Mouse (Mus musculus): Measurements from ENCODE around the gene Rsg1.

Rsg1 gene

DNA sequence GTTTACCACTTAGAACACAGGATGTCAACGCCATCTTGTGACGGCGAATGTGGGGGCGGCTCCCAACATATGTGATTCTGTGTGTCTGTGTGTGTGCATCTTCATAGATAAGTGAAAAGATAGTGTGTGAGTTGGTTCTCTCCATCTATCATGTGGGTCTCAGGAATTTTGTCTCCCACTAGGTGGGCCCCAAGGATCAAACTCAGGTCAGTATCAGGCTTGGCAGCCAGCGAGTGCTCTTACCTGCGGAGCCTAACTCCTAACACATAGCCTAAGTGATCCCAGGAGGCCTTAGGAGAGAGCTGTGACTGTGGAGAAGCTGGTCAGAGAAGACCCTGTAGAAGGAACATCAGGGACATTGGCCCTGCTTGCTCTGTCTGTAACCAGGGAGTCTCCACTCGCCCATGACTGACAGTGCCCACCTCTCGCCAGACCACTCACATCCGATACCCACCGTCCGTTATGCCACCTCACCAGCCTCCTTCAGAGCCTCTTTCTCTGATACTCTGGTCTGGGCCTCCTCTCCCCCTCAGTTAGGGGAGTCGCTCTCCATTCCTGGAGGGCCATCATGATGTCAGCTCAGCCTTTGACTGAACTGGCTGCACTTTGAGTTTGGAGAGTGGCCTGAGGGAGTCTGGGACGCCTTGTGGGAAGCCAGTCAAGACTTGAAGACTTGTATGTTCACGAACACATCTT is 3.1 kb upstream of the Rsg1 start:
- no peak for DNase-seq (ENCODE audit: extremely low read depth, insufficient read length, low spot score)

GRCm38 (mm10) chr4:141211646-141212045 is 2.1 kb upstream of the Rsg1 start:
- no peak for DNase-seq (ENCODE audit: extremely low read depth, insufficient read length, low spot score)

DNA sequence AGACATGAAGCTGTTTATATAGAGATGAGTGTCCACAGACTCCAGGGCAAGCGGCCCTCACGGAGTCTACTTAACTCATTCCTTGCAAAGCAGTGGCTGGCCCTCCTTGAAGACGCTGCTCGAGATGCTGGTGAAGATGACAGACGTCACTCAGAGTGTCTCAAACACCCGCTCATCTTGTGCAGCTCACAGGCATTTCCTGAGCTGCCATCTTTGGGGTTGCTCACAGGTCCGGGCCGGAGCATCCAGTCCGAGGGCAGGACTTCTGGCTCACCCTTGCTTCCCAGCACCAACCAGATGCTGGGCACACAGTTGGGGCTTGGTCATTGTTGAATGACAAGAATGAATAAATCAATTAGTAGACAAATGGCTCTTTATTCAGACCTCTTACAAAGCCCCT is 864 bp upstream of the Rsg1 start:
- DNase-seq (ENCODE audit: extremely low read depth, insufficient read length, low spot score): no peak

GRCm38 (mm10) chr4:141213342-141213741 is 414 bp upstream of the Rsg1 start:
- peak; percentile 34 for DNase-seq (ENCODE audit: extremely low read depth, insufficient read length, low spot score)

GRCm38 (mm10) chr4:141214337-141214851 is 638 bp downstream of the Rsg1 start:
- peak; percentile 46 for DNase-seq (ENCODE audit: extremely low read depth, insufficient read length, low spot score)

GRCm38 (mm10) chr4:141219583-141220213 is 5.9 kb downstream of the Rsg1 start:
- DNase-seq (ENCODE audit: extremely low read depth, insufficient read length, low spot score): no peak

- no peak for DNase-seq (ENCODE audit: extremely low read depth, insufficient read length, low spot score)
These were observed 8.1 kb downstream of the Rsg1 start for GRCm38 (mm10) chr4:141221848-141222247.

DNA sequence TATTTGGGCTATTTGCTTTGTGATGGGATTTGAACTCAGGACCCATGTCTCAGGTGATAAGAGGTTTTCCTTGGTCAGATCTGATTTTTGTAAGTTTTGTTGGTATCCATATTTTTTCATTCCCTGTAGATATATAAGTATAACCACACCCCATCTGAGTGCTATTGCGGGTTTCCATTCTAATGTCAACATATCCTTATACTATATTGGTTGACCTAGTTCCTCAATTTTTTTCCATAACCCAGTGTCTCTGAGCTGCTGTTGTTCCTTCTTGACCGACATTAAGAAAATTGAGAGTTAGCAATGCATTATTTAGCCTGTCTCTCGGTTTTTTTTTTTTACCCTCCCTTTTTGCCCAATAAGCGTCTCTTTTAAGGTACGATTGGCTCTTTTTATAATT is 9.0 kb downstream of the Rsg1 start:
- no peak for DNase-seq (ENCODE audit: extremely low read depth, insufficient read length, low spot score)

DNA sequence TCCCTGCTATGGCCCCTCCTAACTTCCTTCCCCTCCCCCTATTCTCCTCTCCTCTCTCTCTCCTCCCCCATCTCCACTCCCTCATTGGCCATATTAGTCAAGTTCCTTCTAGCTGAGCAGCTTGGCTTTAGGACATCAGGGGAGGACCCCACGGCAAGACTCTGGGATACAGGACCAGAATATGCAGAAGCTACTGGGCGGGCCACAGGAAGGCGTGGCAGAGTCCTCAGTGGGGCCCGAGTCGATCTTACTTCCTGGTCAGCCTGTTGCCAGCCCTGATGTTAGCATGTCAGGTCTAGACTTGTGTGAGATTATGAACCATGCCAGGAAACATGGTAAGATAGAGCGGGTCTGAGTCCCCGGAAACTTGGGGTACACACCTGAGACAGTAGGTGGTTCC is 14.9 kb downstream of the Rsg1 start:
- no peak for DNase-seq (ENCODE audit: extremely low read depth, insufficient read length, low spot score)

DNA sequence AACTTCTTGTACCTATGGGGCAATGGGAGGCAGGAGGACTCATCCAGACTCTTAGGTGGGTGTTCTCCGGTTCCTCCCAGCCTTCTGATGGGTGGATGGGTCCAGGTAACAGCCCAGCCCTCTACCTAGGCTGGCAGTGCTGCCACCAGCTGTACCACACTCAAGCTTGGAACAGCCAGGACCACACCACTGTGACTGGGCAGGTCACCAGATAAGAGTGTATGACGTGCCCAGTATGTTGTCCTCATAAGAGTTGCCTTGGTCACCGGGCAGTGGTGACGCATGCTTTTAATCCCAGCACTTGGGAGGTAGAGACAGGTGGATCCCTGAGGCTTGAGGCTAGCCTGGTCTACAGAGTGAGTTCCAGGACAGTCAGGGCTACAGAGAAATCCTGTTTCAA is 19.4 kb downstream of the Rsg1 start:
- no peak for DNase-seq (ENCODE audit: extremely low read depth, insufficient read length, low spot score)

DNA sequence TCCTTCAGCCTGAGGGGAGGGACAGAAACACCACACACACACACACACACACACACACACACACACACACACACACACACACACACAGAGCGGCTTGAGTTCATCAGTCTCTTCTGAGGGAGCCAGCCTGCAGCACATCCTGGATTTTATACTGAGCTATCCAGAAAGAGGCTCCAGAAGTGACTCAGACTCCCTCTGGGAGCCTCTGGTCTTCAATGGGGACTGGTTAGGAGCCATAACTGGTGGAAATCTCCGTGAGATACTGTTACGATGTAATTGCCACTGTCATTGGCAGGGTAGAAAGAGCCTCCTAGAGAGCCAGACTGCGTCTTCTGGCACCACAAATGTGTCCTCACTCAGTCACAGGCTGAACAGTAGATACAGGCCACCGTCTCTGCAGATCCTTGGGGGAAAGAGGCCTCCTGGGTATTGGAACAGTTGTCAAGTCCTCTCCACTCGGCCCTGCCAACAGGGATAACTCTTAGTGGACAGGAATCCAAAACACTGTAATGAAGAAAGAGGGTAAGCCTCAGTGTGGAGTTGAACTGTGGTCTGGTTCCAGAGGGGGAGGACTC is 21.9 kb downstream of the Rsg1 start:
- no peak for DNase-seq (ENCODE audit: extremely low read depth, insufficient read length, low spot score)

- no peak for DNase-seq (ENCODE audit: extremely low read depth, insufficient read length, low spot score)
These were observed 23.1 kb downstream of the Rsg1 start for GRCm38 (mm10) chr4:141236856-141237255.

DNA sequence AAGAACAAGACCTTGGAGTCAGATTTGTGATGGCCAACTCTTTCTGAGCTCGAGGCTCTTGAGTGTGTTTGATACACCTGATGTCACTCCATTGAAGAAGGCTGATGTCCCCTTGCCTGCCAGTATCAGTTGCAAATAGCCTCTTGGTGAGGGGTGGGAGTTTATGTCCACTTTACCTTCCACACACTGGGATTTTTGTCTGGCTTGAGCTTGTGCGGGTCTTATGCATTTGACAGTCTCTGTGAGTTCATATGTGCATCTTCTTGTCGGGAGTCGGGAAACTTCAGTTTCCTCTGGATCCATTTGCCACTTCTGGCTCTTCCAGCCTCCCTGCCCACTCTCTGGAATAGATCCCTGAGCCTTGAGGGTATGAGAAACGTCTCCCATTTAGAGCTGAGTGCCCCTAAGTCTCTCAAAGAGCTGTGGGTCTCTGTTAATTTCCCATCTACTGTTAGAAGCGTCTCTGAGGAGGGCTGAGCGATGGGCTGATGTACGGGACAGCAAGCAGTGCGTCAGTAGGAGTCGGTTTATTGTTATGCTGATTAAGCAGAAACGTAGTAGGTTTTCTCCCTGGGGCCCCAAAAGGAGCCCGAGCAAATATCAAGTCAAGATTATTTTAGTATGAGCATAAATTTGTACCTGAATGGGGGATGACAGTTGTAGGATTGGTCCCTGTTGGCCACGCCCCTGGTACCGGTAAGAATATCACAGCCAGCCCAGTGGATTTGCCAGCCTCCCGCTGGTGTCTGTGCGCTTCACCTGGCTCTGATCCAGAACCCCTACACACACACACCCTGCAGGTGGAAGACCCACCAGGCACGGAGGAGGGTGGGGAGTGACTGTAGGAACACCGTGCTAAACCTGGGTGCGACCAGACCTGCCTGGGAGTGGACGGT is 25.0 kb downstream of the Rsg1 start:
- no peak for DNase-seq (ENCODE audit: extremely low read depth, insufficient read length, low spot score)

DNA sequence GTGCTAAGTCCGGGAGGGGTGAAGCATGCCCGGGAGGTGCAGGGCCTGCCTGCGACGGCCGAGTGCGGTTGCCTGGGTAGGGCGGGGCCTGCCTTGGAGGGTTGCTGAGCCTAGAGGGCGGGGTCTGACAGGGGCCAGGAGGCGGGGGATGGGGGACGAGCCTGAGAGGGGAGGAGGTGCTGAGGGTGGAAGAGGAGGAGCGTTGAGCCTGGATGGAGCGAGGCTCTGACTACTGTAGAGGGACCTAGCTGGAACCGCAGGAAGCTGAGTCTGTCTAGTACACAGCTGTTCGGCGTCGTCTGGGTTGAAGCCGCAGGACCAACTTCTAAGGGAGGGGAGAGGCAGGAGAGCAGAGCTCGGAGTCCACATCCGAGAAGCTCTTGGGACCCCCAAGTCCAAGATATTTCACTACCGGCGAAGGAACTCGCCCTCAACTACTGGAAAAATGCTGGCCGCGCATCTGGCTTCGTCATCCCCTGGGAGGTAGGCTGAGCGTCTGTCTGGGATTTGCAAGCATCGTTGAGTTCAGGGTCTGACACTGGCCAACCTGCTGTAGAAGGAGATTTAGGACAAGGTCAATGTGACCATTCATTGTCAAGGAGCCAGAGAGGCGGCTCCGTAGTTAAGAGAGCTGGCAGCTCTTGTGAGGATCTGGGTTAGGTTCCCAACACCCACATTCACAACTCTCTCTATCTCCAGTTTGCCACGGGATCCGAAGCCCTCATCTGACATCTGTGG is 25.8 kb downstream of the Rsg1 start, which contains the start of gene Arhgef19:
TSS of gene Arhgef19 (plus strand) at position 112 of the 738 bp plus-strand sequence.
- peak; percentile 96 for DNase-seq (ENCODE audit: extremely low read depth, insufficient read length, low spot score)

DNA sequence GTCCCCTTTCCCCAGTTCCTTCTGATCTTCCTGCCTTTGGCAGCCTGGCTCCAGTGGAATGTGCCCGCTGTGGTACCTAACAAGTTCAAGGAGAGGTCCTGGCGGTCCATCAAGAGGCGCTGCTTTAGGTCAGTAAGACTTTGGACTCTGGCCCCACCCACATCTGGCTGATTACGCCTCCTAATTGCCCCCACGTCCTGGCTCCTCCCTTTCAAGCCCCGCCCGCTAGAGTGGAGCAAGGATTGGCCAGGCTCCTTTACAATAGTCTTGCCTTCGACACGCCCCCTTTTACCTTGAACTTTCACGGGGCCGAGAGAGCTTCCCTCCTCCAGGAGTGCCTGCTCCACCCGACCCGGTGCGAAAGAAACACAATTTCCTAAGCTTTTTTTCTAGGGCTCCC is 26.9 kb downstream of the Rsg1 start:
- no peak for DNase-seq (ENCODE audit: extremely low read depth, insufficient read length, low spot score)

DNA sequence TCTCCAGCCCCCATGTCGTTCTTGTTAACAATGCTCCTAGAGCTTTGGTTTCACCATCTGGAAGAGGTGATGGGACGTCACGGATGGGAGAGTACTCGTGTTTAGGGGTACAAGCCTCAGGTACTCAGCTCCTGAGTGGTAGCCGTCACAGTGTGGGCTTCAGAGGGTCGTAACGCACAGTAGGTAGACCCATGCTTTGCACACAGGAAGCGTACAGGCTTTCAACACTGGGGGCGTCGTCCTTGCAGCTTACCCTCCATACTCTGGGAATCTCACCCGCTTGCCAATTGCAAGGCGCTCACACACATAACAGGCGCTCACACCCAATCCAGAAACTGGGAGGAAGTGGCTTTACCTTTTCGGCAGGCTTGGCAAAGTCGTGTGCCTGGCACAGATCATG is 28.1 kb downstream of the Rsg1 start:
- no peak for DNase-seq (ENCODE audit: extremely low read depth, insufficient read length, low spot score)

GRCm38 (mm10) chr4:141242651-141243241 is 29.0 kb downstream of the Rsg1 start:
- DNase-seq (ENCODE audit: extremely low read depth, insufficient read length, low spot score): peak; percentile 54

DNA sequence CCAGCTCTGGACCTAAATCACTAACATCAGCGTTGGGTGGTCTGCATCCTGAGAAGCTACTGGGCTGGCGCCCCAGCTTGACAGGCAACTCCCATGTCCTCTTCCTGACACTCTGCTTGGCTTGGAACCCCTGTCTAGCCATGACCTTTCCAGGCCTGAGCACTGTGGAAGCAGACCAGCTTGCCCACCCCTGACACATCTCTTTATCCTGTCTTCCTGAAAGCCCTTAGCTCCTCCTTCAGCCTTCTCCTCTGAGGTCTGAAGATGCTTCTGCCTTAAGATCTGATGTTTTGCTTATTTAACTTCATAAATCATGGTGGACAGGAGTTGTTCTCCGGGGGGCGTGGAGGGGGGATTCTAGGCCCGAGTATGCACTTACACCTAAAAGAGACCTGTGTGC is 29.9 kb downstream of the Rsg1 start:
- DNase-seq (ENCODE audit: extremely low read depth, insufficient read length, low spot score): no peak

- no peak for DNase-seq (ENCODE audit: extremely low read depth, insufficient read length, low spot score)
These were observed 30.6 kb downstream of the Rsg1 start for GRCm38 (mm10) chr4:141244401-141244800.

GRCm38 (mm10) chr4:141244931-141245425 is 31.2 kb downstream of the Rsg1 start:
- peak; percentile 81 for DNase-seq (ENCODE audit: extremely low read depth, insufficient read length, low spot score)

All from 3134 (cell line).